Mouse (Mus musculus) bone marrow, adult 2 months (tissue): ENCODE data around the gene Arhgef5.

Experiments
- CTCF ChIP-seq: fragments of 200-500 bp; IDR thresholded peaks from 2 replicates; pipeline ENCODE4 v1.5.1; 2011; ENCODE audit warnings: low read length, control low read depth; ENCODE audit not compliant: control insufficient read depth, insufficient read depth
- POLR2A ChIP-seq: fragments of 200-500 bp; IDR thresholded peaks from 2 replicates; pipeline ENCODE4 v1.6.1; 2011; ENCODE audit warnings: low read depth, mild to moderate bottlenecking, control low read depth, low read length, borderline replicate concordance; ENCODE audit not compliant: control insufficient read depth

DNA sequence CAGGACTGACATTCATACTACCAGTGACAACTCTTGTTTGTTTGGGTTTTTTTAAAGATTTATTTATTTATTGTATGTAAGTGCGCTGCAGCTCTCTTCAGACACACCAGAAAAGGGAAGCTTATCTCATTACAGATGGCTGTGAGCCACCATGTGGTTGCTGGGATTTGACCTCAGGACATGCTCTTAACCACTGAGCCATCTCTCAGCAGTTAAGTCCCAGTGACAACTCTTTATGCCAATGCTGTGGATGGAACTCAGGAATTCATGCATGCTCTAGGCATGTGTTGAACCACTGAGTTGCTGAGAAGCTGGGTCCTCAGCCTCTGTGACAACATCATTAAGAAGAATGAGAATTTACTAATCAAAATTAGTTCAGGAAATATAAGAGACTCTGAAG is 12.4 kb upstream of the Arhgef5 start:
- TF ChIP-seq POLR2A (no peak), CTCF (no peak)
